Mouse (Mus musculus) E14TG2a.4 (cell line): Measurements from ENCODE around the gene Mark1.

Experiments
- CTCF ChIP-seq: conservative IDR thresholded peaks from 2 replicates; pipeline ENCODE4 v1.5.1; 2014; ENCODE audit warnings: low read length
- NANOG ChIP-seq: IDR thresholded peaks from 2 replicates; pipeline ENCODE4 v1.6.1; 2014; ENCODE audit warnings: borderline replicate concordance, low read length, mixed read lengths
- POU5F1 ChIP-seq: IDR thresholded peaks from 2 replicates; pipeline ENCODE4 v1.6.1; 2014; ENCODE audit warnings: low read length, borderline replicate concordance

DNA sequence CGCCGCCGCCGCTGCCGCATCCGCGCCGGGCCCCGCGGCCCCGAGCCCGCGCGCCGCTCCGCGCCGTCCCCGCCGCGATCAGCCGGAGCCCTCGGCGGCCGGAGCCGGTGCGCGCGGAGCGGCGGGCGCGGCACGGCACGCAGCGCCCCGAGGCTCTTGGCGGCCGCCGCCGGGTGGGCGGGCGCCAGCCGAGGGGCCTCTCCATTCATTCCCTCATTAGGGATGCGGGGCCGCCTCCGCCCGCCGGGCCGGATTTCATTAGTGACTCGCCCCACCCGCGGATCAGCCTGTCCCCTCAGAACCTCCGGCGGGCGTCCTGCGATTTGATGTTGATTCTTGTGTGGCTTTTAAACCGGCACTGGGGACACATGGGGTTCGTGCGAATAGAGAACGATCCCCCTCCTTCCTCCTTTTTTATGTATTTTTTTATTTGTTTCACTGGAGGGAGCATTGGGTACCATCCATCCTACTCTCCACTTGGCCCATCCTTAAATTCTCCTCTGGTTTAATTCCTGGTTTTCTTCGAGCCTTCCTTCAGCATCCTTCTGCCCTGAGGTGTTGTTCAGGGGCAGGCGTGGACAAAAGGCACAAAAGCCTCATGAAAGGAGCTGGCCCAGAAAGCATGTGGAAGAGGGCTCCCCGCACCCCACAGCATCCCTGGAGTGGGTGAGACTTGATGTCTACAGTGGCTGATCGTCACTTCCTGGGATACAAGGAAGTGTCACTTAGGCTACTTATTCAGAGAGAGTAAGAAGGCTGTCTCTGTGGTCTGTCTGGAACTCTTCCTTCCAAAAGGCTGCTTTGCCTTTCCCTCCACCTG is 620 bp upstream of the Mark1 start:
- TF ChIP-seq CTCF (no peak), POU5F1 (no peak), NANOG (no peak)
